Mouse (Mus musculus) lung, embryonic 14.5 days (tissue): ENCODE data around the gene 2410015M20Rik. TPM values are rescaled to one million over a fixed set of nuclear protein-coding genes. Genes with fewer than 3 reads are reported as not detected.
A peak's percentile ranks its signal among the peaks of the same experiment; 100 is the strongest.
"Not testable (repeated sequence)": the region's sequence is repeated elsewhere in the genome, so short reads cannot be mapped to it uniquely, and the experiment has no call there.

Source experiments
- ATAC-seq: fragments of 200-750 bp; cut with Nextera tagmentation; 2 replicates; pipeline ENCODE4 v1.8.0; 2017; ENCODE audit warnings: mild to moderate bottlenecking, moderate TSS enrichment, moderate library complexity; ENCODE audit not compliant: insufficient read depth
- DNase-seq: peaks from one replicate; pipeline ENCODE4 v3.0.0-alpha.2; 2015
- H3K27ac ChIP-seq: fragments of 300-500 bp; sonication (generic); 2 replicates; pipeline ENCODE4 v1.5.1; 2014; ENCODE audit warnings: low read depth, mild to moderate bottlenecking, moderate library complexity
- H3K27me3 ChIP-seq: fragments of 300-500 bp; sonication (generic); 2 replicates; pipeline ENCODE4 v1.6.1; 2014; ENCODE audit warnings: low read length, control low read depth; ENCODE audit not compliant: insufficient read depth
- H3K36me3 ChIP-seq: fragments of 300-500 bp; sonication (generic); 2 replicates; pipeline ENCODE4 v1.6.1; 2014; ENCODE audit warnings: control low read depth; ENCODE audit not compliant: insufficient read depth
- H3K4me1 ChIP-seq: fragments of 300-500 bp; sonication (generic); 2 replicates; pipeline ENCODE4 v1.6.1; 2014; ENCODE audit warnings: antibody characterized with exemption, control low read depth; ENCODE audit not compliant: insufficient read depth
- H3K4me2 ChIP-seq: fragments of 300-500 bp; sonication (generic); 2 replicates; pipeline ENCODE4 v1.6.1; 2014; ENCODE audit warnings: mild to moderate bottlenecking
- H3K4me3 ChIP-seq: fragments of 300-500 bp; sonication (generic); 2 replicates; pipeline ENCODE4 v1.5.1; 2014; ENCODE audit warnings: low read depth, low read length
- H3K9ac ChIP-seq: fragments of 300-500 bp; sonication (generic); 2 replicates; pipeline ENCODE4 v1.6.1; 2014
- H3K9me3 ChIP-seq: fragments of 300-500 bp; sonication (generic); 2 replicates; pipeline ENCODE4 v1.6.1; 2016; ENCODE audit warnings: low read depth, low read length, control low read depth
- CTCF ChIP-seq: IDR thresholded peaks from 2 replicates; pipeline ENCODE4 v1.5.1; 2016; ENCODE audit warnings: antibody characterized with exemption, low read depth
- WGBS: fragments of 180-500 bp; shearing (Covaris S2); extraction: QIAGEN DNeasy Blood & Tissue Kit; methylation state at CpG from one replicate; pipeline ENCODE4 v1.1.7; 2014; 5-methylcytosine and 5-hydroxymethylcytosine counted together
- polyA plus RNA-seq: library from polyadenylated mRNA; unstranded; fragments of >200 nt; fragmentation: Nextera tagmentation; extraction: Ambion mirVana; gene quantifications from 2 replicates; pipeline ENCODE4 v1.2.1, GENCODE M21; 2014

Gene 2410015M20Rik
- polyA plus RNA-seq, 1 experiment from 2014 or later: 201 TPM

- 81% methylated on average over 6 of the region's 6 CpGs for WGBS
- ATAC-seq (no peak), DNase-seq (no peak)
- H3K4me2 ChIP-seq: no peak overlapping the region
- TF ChIP-seq CTCF: no peak
- H3K27ac ChIP-seq: no peak overlapping the region
- H3K4me1 ChIP-seq: no peaks in the 10 kb centered on the region
- H3K27me3 ChIP-seq: no peaks in the 10 kb centered on the region
- no peaks in the 10 kb centered on the region for H3K9me3 ChIP-seq
- H3K36me3 ChIP-seq: no peaks in the 10 kb centered on the region
- H3K9ac ChIP-seq: no peak overlapping the region
- H3K4me3 ChIP-seq: no peak overlapping the region
Measured at GRCm38 (mm10) chr17:56634023-56634422, 24.5 kb upstream of the 2410015M20Rik start.

DNA sequence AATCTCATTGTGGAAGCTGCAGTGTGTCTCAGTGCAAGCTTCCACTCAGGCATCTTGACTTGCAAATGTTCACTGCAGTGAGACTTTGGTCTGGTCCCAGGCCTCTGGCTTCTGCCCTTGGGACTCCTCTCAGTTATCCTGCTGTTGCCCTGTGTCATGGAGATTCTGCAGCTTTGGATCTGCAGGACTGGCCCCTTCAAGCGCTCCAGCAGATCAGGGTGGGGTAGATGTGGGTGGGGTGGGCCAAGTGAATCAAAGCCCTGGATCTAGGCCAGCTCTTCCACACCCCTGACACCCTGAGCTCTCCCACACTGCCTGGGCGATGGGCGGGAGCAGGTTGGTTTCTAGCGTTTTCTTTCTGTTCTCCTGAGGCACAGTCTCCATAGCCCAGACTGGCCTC is 22.2 kb upstream of the 2410015M20Rik start:
- Histone ChIP-seq H3K4me2 (no peak overlapping the region), H3K27ac (no peak overlapping the region), H3K27me3 (no peaks in the 10 kb centered on the region), H3K9me3 (no peaks in the 10 kb centered on the region), H3K9ac (no peak overlapping the region), H3K4me1 (0 out of 2 replicates have a peak, but pooled peaks cover 5% of the 10 kb centered on the region), H3K36me3 (no peaks in the 10 kb centered on the region), H3K4me3 (no peak overlapping the region)
- ATAC-seq: no peak
- TF ChIP-seq CTCF: no peak
- WGBS: 48% methylated on average over 4 of the region's 4 CpGs
- no peak for DNase-seq

- H3K27ac ChIP-seq, H3K27me3 ChIP-seq, H3K9me3 ChIP-seq, H3K9ac ChIP-seq, ATAC-seq, DNase-seq, H3K36me3 ChIP-seq, H3K4me1 ChIP-seq, H3K4me2 ChIP-seq, H3K4me3 ChIP-seq: not testable (repeated sequence)
- 80% methylated on average over 26 of the region's 27 CpGs for WGBS
Measured at GRCm38 (mm10) chr17:56629800-56630781, 20.5 kb upstream of the 2410015M20Rik start.

- H3K4me2 ChIP-seq: peak within 1 kb of the TSS; percentile 91
- no peaks in the 10 kb centered on the region for H3K9me3 ChIP-seq
- DNase-seq (peak; percentile 41), ATAC-seq (peak; percentile 36)
- H3K27ac ChIP-seq: peak within 1 kb of the TSS; percentile 61
- H3K4me3 ChIP-seq: peak within 1 kb of the TSS; percentile 96
- H3K9ac ChIP-seq: peak within 1 kb of the TSS; percentile 35
- 0 out of 2 replicates have a peak, but pooled peaks cover 5% of the 10 kb centered on the region for H3K4me1 ChIP-seq
- WGBS: 8% methylated on average over 26 of the region's 26 CpGs
- H3K27me3 ChIP-seq: no peaks in the 10 kb centered on the region
- TF ChIP-seq CTCF: no peak
- peaks cover 15% of the 10 kb centered on the region for H3K36me3 ChIP-seq
Measured at GRCm38 (mm10) chr17:56627530-56628277, 18.1 kb upstream of the 2410015M20Rik start, which contains the start of gene Catsperd. Gene Catsperd (plus strand): TSS chr17:56628143.

DNA sequence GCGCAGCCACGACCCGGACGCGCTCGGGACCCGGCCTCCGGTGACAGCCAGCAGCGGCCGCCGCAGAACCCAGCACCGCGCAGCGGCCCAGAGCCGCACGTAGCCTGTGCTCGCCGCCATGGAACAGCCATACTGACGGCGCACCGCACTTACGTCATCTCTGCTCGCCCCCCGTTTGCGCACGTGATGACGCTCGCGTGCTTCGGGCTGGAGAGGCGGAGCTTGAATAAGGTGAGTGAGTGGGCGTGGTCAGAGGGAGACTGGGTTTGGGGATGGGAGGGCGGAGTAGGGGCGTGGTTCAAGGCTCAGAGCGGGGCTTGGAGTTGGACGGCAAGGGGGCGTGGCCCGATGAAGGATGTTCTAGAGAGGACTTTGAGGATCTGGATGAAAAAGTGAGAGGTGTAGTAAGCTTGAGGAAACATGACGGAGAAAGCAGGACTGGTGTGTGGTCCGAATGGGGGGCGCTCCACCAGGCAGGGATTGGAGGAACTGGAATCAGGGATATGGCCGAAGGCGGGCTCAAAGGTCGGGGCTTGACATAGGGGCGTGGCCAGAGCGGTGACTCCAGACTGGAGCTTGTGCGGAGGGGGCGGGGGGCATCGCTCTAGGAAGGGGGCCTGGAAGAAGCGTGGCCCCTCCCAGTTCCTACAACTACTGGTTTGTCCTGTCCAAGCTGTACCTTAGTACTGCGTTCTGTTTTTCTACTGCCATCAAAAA is 17.3 kb upstream of the 2410015M20Rik start, which contains the start of gene Lonp1:
Gene Lonp1, minus strand, starts transcription at position 134 of the 717 bp plus-strand sequence.
- H3K4me3 ChIP-seq: peak within 1 kb of the TSS; percentile 96
- under 1% methylated on average over 51 of the region's 51 CpGs for WGBS
- 0 out of 2 replicates have a peak, but pooled peaks have one; percentile 4 for TF ChIP-seq CTCF
- peaks cover 23% of the 10 kb centered on the region for H3K36me3 ChIP-seq
- peak; percentile 100 for DNase-seq
- H3K27me3 ChIP-seq: no peaks in the 10 kb centered on the region
- peak within 1 kb of the TSS; percentile 87 for H3K9ac ChIP-seq
- H3K9me3 ChIP-seq: no peaks in the 10 kb centered on the region
- H3K4me2 ChIP-seq: peak within 1 kb of the TSS; percentile 91
- 0 out of 2 replicates have a peak, but pooled peaks cover 5% of the 10 kb centered on the region for H3K4me1 ChIP-seq
- peak within 1 kb of the TSS; percentile 65 for H3K27ac ChIP-seq
- peak; percentile 90 for ATAC-seq

DNA sequence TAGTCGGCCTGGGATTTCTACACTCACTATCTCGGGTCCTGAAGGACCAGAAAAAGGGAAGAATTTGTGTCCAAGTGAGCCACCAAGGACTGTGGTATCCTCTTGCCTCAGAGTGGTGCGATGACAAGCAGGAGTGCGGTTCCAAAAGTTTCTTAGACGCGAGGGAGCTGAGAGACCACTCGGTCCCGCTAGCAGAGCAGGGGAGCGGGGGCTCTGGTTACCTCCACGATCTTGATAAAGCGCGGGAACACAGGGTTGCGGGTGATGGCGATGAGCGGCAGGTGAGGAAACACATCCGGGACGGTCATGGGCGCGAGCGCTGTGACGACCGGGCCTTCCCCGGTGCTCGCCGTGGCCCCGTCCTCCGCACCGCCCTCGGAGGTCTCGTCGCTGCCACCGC is 16.7 kb upstream of the 2410015M20Rik start:
- no peak for TF ChIP-seq CTCF
- DNase-seq (no peak), ATAC-seq (no peak; the same call in 1 of the 2 replicates)
- Histone ChIP-seq H3K27ac (peak overlapping the region; percentile 65; the same call in 1 of the 2 replicates), H3K4me2 (peak overlapping the region; percentile 91), H3K4me1 (0 out of 2 replicates have a peak, but pooled peaks cover 5% of the 10 kb centered on the region), H3K4me3 (peak overlapping the region; percentile 96), H3K27me3 (no peaks in the 10 kb centered on the region), H3K9me3 (no peaks in the 10 kb centered on the region), H3K36me3 (peaks cover 29% of the 10 kb centered on the region), H3K9ac (peak overlapping the region; percentile 87)
- WGBS: under 1% methylated on average over 32 of the region's 32 CpGs
